Mouse (Mus musculus) induced T-regulatory cell, adult 2 months (primary cell): ENCODE data around the gene Hlf.

ENCODE experiments used
- DNase-seq: peaks from one replicate; pipeline ENCODE4 v3.0.0-alpha.2; 2012; ENCODE audit warnings: low read depth

Gene Hlf

GRCm38 (mm10) chr11:90370789-90371291, 19.9 kb downstream of the Hlf start:
- DNase-seq, result no peak

DNA sequence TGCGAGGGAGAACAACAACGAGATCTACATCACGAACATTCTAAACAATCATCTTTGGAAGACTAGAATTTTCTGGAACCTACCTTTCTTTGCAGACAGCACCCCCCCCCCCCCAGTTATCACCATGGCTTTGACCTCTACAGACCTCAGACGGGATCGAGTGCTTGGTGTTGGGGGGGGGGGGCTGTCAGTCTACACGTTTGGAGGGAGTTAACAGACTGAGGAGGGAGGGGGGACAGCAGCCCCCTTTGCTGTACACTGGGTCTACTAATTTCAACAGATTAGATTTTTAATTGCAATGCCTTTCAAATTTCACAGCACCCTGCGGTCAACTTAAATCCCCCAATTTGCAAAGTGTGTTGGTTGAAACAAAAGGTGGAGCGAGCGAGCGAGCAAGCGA, 20.3 kb downstream of the Hlf start:
- no peak for DNase-seq

GRCm38 (mm10) chr11:90369605-90370004, 21.1 kb downstream of the Hlf start:
- no peak for DNase-seq

GRCm38 (mm10) chr11:90369115-90369514, 21.6 kb downstream of the Hlf start:
- DNase-seq, result no peak

DNA sequence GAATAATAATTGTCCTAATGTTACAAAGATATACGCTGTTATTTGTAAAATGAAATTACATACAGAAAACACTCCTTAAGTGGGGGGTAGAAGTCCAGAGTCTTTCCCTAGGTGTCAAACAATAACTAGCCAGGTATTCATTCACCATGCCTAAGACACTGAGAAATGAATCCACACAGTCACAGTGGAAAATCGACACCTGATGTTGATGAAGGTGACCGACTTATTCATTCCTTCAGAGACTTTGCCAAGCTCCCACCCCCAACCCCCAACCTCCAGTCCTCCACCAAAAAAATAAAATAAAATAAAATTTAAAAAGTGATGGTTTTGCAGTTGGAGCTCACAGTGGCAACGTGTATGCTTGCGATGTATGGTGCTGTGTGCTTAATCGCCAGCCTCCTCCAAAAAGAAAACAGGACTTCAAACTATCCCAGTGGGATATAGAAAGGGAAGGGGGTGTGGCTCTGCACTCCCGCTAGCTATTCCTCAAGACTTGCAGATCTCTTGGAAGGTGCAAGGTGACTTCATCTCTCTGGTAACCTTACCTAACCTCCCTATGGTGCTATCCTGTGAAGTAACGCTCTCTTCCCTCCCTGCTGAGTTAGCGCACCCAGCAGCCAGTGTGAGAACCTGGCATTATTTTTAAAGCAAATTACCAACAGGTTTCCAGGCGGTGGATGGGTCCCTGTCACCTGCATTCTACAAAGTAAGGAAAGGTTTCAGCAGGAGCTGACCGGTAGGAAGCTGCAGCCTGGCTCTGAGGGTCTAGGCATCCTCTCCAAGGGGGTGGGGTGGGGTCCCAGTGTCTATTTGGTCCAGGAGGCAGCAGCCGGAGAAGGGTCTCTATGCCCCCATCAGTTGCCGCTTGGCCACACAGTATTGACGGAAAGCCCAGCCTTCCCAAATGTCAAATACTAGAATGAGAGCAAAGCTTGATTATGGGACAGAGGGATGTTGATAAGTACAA, 22.5 kb downstream of the Hlf start:
- no peak for DNase-seq

GRCm38 (mm10) chr11:90364865-90365264, 25.8 kb downstream of the Hlf start:
- DNase-seq, result no peak

GRCm38 (mm10) chr11:90363821-90364497, 26.7 kb downstream of the Hlf start:
- no peak for DNase-seq

GRCm38 (mm10) chr11:90363406-90363805, 27.3 kb downstream of the Hlf start:
- peak; percentile 48 for DNase-seq

- DNase-seq, result no peak
Measured at GRCm38 (mm10) chr11:90360536-90360935, 30.2 kb downstream of the Hlf start.

DNA sequence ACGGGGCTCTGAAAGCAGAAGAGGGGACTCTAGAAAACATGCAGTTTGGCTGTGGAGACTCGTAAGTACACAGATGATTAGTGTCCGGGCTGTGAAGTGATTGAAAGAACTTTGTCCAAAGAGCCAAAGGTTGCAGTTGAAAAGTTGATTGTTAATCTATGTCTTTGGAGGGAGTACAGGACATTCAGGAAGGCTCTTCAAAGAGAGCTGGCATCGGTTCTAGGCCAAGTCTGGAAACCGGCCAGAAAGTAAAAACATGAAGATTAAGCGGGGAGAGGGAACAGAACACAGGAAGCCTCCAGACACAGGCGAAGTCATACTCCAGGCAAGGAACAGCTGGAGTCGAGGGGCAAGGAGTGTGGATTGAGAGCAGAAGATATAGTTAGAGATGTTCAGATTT, 32.6 kb downstream of the Hlf start:
- DNase-seq, result no peak

DNA sequence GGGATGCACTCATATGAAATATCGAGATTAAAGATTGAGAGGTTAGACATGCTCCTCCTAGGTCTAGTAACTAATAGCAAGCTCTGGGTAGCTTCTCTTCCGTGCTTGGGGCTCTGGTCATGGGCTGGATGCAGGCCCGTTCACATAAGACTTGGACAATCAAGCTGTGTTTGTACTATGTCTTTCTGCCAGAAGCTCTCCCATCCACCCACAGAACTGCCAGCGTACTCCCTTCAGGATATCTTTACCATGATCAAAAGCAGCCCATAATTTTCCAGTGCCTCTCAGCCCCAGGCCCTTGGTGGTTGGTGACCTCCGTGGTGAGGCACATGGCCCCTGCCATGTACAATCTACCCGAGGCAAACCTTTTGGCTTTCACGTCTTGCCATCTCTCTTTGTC, 33.3 kb downstream of the Hlf start:
- no peak for DNase-seq

- no peak for DNase-seq
Measured at GRCm38 (mm10) chr11:90356495-90357304, 34.0 kb downstream of the Hlf start.

DNA sequence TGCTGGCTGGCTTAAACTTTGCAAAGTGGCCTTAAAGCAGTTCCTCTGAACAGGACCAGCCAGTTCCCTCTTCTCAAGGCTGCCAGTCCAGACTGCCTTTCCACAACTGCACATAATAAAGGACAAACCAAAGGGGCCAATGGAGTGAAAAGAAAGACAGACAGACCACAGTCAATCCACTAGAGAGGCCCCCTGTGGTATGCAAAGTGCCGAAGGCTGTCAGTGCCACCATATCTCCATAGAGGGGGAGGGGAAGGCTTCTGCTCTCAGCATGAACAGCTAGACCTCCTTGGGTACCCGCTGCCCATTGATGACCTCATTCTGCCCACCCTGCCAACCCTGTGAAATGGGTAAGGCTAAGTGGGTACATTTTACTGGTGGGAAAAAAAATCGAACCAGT, 34.7 kb downstream of the Hlf start:
- DNase-seq, result no peak

DNA sequence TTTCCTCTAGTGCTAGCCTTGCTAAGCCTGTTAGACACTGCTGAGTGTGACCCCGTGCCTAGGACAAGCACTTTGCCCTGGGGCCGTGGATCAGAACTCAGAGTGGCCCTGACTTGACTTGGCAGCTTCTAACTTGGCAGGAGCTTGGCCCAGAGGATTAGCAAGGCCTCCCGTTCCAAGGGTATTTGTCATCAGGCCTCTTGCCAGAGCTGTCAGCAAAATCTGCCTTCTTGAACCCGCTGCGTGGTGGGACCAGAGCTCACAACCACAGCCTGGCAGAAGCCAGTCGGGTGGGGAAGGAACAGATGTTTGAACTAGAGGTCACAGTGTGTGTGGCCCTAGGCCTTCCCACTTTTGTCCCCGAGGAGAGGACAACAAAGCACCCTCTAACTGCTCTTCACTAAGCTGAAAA, 35.4 kb downstream of the Hlf start:
- no peak for DNase-seq

- DNase-seq, result no peak
Measured at GRCm38 (mm10) chr11:90352696-90353095, 38.0 kb downstream of the Hlf start.

- DNase-seq, result peak; percentile 51
Measured at GRCm38 (mm10) chr11:90350153-90350512, 40.6 kb downstream of the Hlf start.

DNA sequence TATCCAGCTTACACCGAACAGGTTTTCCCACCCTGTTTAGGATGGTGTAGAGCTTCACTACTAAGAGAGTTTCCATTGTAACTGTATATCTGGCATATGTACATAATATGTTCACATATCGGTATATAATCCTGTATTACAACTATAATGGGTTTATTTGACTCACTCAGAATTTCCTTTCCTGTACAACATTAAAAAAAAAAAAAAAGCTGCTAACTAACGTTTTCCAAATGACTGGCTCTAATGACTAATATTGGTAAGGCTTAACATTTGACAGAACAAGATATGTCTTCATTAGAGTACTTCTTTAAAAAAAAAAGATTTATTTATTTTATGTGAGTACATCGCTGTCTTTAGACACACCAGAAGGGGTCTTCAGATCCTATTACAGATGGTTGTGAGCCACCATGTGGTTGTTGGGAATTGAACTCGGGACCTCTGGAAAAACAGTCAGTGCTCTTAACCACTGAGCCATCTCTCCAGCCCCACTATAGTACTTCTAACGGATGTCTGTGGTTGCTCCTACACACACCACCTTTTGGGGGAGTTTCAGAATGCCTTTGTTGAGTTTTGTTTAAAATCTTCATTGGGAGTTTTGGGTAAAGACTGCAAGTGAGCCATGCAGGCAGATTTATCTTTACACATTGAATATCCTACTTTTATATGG, 41.1 kb downstream of the Hlf start:
- peak; percentile 37 for DNase-seq

- DNase-seq, result peak; percentile 6
Measured at GRCm38 (mm10) chr11:90347667-90348459, 42.8 kb downstream of the Hlf start.

- DNase-seq, result no peak
Measured at GRCm38 (mm10) chr11:90345746-90346145, 44.9 kb downstream of the Hlf start.

GRCm38 (mm10) chr11:90342858-90343257, 47.8 kb downstream of the Hlf start:
- DNase-seq, result no peak

DNA sequence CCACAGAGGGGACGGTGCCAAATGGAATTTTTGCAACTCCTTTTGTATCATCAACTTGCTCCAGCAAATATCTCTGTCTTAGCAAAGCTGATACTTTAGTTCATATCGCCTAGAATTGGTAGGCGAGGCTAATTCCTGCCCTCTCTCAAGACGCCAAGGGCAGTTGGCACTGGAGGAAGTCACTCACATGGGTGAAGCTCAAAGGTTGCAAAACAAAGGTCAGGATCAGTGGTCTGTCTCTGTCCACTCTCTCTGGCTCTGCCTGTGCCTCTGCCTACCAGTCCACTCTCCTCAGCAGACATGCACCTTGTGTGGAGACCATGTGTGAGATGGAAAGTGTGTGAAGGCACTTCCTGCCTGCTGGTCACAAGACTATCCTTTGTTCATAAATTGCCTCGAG, 48.4 kb downstream of the Hlf start:
- DNase-seq, result no peak
